Mouse (Mus musculus) midbrain, embryonic 16.5 days (tissue): ENCODE measurements at regions not wholly inside any gene's neighbourhood (a gene's known extent, or its start where the extent isn't known, plus 50 kb on each side); places are given as distances from the start of the nearest gene placed in this dataset.
A peak's percentile ranks its signal among the peaks of the same experiment; 100 is the strongest.

Experiments
- ATAC-seq: fragments of 200-750 bp; cut with Nextera tagmentation; 2 replicates; pipeline ENCODE4 v1.8.0; 2017; ENCODE audit warnings: moderate TSS enrichment
- H3K27ac ChIP-seq: fragments of 300-500 bp; sonication (generic); 2 replicates; pipeline ENCODE4 v1.5.1; 2014; ENCODE audit warnings: mild to moderate bottlenecking, low read length, mixed read lengths
- H3K27me3 ChIP-seq: fragments of 300-500 bp; sonication (generic); 2 replicates; pipeline ENCODE4 v1.6.1; 2014; ENCODE audit warnings: low read depth, low read length, mixed read lengths; ENCODE audit not compliant: control insufficient read depth, insufficient read depth
- H3K36me3 ChIP-seq: fragments of 300-500 bp; sonication (generic); 2 replicates; pipeline ENCODE4 v1.6.1; 2014; ENCODE audit warnings: mild to moderate bottlenecking, low read length, moderate library complexity, mixed read lengths; ENCODE audit not compliant: control insufficient read depth, insufficient read depth
- H3K4me1 ChIP-seq: fragments of 300-500 bp; sonication (generic); 2 replicates; pipeline ENCODE4 v1.6.1; 2014; ENCODE audit warnings: mild to moderate bottlenecking, low read length, mixed read lengths; ENCODE audit not compliant: control insufficient read depth, insufficient read depth
- H3K4me2 ChIP-seq: fragments of 300-500 bp; sonication (generic); 2 replicates; pipeline ENCODE4 v1.6.1; 2014; ENCODE audit warnings: mild to moderate bottlenecking, low read length, mixed read lengths
- H3K4me3 ChIP-seq: fragments of 300-500 bp; sonication (generic); 2 replicates; pipeline ENCODE4 v1.5.1; 2014; ENCODE audit warnings: low read depth, mild to moderate bottlenecking, low read length, moderate library complexity, mixed read lengths
- H3K9ac ChIP-seq: fragments of 300-500 bp; sonication (generic); 2 replicates; pipeline ENCODE4 v1.6.1; 2014; ENCODE audit warnings: low read depth, low read length, mixed read lengths
- H3K9me3 ChIP-seq: fragments of 300-500 bp; sonication (generic); replicated peaks from 2 replicates; pipeline ENCODE4 v1.6.1; 2014; ENCODE audit warnings: mild to moderate bottlenecking, low read length, mixed read lengths; ENCODE audit not compliant: control insufficient read depth, poor library complexity, severe bottlenecking
- WGBS: fragments of 180-500 bp; shearing (Covaris S2); extraction: QIAGEN DNeasy Blood & Tissue Kit; methylation state at CpG from one replicate; pipeline ENCODE4 v1.1.7; 2014; 5-methylcytosine and 5-hydroxymethylcytosine counted together

DNA sequence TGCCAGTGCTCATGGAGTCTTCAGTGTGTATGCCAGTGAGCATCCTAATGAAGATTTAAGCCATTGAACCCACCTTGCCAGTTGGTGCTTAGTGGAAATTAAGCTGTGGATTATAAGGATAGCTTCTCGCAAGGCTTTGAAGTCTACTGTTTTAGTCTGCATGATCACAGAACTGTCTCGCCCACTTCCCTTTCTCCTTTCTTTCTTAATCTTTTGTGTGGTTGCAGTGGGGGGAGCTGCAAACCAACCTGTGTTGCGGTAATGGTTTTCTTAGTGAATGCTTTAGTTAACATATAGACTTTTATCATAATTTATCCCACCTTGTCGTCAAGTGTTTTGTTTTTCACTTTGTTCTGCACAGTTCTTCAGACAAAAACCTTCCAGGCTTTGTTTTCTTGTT is 447.9 kb upstream of the Atp11b start:
- no peak for ATAC-seq
- Histone ChIP-seq H3K4me3 (no peak overlapping the region), H3K9ac (no peak overlapping the region), H3K4me2 (no peak overlapping the region), H3K9me3 (no peaks in the 10 kb centered on the region; the same call in 1 of the 2 replicates), H3K36me3 (no peaks in the 10 kb centered on the region), H3K27ac (no peak overlapping the region), H3K27me3 (no peaks in the 10 kb centered on the region), H3K4me1 (no peaks in the 10 kb centered on the region)
- WGBS, result 79% methylated on average over 4 of the region's 4 CpGs

DNA sequence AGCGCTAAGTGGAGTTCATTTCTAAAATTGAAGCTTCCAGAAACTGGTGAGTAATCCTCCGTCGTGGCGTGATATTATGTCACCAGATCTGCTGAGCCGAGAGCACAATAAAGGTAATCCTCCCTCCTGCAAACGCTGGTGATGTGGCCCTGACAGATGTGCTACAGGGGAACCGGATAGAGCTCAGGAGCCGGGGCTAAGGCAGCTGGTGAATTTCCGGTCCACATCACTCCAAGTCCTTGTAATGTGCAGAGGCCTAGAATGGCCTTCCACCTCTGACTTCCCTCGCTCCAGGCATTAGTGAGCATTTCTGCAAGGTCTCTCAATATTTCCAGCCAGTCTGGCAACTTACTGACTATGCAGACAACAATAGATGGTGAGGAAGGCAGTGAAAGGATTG is 439.7 kb upstream of the Atp11b start:
- H3K4me3 ChIP-seq, result no peak overlapping the region
- H3K4me1 ChIP-seq, result no peaks in the 10 kb centered on the region
- no peak overlapping the region for H3K4me2 ChIP-seq
- H3K36me3 ChIP-seq, result no peaks in the 10 kb centered on the region
- H3K9ac ChIP-seq, result no peak overlapping the region
- ATAC-seq, result no peak
- WGBS, result 62% methylated on average over 10 of the region's 10 CpGs
- no peak overlapping the region for H3K27ac ChIP-seq
- no peaks in the 10 kb centered on the region for H3K9me3 ChIP-seq
- H3K27me3 ChIP-seq, result no peaks in the 10 kb centered on the region

DNA sequence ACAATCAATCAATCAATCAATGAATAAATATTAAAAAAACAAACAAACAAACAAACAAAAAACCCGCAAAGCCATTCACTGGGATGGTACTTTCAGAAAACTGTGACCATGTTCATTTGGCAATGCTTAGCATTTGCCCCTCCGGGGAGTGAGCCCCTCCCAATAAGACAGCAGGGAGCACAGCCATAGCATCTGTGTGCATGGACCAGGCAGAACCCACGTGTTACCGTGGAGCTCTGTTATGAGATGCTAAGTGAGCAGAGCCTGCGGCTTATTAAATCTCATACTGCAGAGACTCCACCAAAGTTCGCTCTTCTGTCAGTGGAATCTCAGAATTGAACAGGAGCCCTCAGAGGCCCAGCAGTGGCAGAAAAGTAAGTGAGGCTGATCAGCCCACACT is 438.7 kb upstream of the Atp11b start:
- 74% methylated on average over 6 of the region's 6 CpGs for WGBS
- no peak overlapping the region for H3K27ac ChIP-seq
- H3K9ac ChIP-seq, result no peak overlapping the region
- no peaks in the 10 kb centered on the region for H3K4me1 ChIP-seq
- no peaks in the 10 kb centered on the region for H3K36me3 ChIP-seq
- no peaks in the 10 kb centered on the region for H3K9me3 ChIP-seq
- H3K27me3 ChIP-seq, result no peaks in the 10 kb centered on the region
- H3K4me2 ChIP-seq, result no peak overlapping the region
- no peak for ATAC-seq
- H3K4me3 ChIP-seq, result no peak overlapping the region

DNA sequence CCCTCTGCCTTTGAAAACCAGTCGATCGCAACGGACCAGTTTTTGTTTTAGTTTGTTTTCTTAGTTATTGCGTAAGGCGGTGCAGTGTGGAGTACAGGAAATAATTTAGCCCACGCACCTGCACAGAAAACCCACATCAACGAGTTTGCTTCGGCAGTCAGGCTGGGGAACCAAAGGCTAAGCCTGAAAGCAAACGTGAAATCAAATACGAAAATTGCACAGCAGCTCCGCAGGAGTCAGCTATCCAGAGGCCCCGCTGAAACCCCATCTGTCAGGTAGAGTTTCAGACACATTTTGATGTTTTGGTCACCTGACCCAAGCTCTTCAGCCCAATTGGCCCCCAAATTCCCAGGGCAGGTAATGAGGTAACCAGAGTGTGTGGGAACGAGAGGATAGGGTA is 435.6 kb upstream of the Atp11b start:
- ATAC-seq, result no peak
- Histone ChIP-seq H3K9ac (no peak overlapping the region), H3K36me3 (no peaks in the 10 kb centered on the region), H3K27ac (no peak overlapping the region), H3K4me1 (no peaks in the 10 kb centered on the region; the same call in 1 of the 2 replicates), H3K9me3 (no peaks in the 10 kb centered on the region), H3K27me3 (no peaks in the 10 kb centered on the region), H3K4me2 (no peak overlapping the region), H3K4me3 (no peak overlapping the region)
- WGBS, result 65% methylated on average over 13 of the region's 13 CpGs

DNA sequence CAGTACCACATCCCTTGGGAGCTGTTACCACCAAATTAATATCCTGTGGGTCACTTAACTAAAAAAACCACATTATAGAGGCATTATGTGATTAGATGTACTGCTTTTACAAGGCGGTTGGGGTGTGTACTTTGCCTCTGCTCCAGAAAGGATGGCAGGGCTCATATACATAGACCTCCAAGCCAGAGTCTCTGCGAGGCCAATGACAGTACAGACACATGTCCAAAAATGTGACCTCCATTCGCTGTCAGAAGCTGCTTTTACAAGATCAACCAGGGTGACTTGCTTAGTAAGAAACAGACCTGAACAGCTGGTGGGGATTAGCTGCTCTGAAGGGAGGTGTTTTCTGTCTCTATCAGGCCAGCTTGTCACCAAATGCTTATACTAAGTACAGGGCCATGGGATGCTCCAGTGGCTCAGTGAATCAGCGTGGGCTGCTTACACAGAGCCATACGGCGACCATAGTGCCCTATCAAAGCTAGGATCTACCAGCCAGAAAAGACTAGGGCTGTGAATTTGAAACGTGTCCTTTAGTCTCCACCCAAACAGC is 433.0 kb upstream of the Atp11b start:
- ATAC-seq, result no peak
- Histone ChIP-seq H3K9ac (no peak overlapping the region), H3K9me3 (no peaks in the 10 kb centered on the region), H3K36me3 (no peaks in the 10 kb centered on the region), H3K4me2 (no peak overlapping the region), H3K4me1 (peaks cover 9% of the 10 kb centered on the region), H3K4me3 (no peak overlapping the region), H3K27ac (no peak overlapping the region), H3K27me3 (no peaks in the 10 kb centered on the region)
- 47% methylated on average over 7 of the region's 7 CpGs for WGBS

DNA sequence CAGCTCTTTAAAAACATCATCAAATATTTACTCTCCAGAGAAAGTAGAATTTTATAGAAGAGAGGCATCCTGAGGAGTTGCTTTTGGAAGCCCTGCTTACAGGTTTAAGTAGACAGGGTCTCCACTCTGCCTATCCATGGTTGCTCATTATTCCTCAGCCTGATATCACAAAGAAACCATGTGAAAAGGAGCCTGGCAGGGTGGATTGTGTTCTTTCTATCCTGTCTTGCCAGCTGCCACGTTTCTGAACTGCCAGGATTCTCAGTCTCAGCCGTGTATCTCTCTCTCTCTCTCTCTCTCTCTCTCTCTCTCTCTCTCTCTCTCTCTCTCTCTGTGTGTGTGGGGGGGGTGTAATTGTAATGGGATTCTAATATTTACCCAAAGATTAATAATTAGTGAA is 431.9 kb upstream of the Atp11b start:
- Histone ChIP-seq H3K27ac (no peak overlapping the region), H3K9me3 (no peaks in the 10 kb centered on the region), H3K36me3 (no peaks in the 10 kb centered on the region), H3K4me3 (no peak overlapping the region), H3K4me1 (peaks cover 9% of the 10 kb centered on the region), H3K9ac (no peak overlapping the region), H3K27me3 (no peaks in the 10 kb centered on the region), H3K4me2 (no peak overlapping the region)
- ATAC-seq, result no peak
- 9% methylated on average over 2 of the region's 2 CpGs for WGBS

DNA sequence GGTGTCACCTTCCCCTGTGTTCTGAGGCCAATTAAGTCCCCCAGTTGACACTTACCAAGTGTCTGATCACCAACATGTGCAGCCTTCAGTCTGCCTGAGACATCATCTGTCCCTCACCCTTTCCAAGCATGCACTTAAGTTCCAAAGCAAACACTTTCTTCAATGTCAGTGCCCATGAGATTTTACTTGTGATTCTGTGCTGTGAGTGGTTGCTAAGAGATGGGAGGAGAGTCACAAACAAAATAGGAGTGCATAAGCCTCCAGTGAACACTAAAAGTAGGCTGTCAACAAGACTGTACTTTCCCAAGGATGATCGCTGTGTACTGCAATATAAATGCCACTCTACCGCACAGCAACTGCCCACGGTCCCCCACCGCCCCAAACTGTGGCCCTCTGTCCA is 431.0 kb upstream of the Atp11b start:
- no peaks in the 10 kb centered on the region for H3K36me3 ChIP-seq
- H3K9me3 ChIP-seq, result no peaks in the 10 kb centered on the region
- H3K9ac ChIP-seq, result no peak overlapping the region
- ATAC-seq, result 0 out of 2 replicates have a peak, but pooled peaks have one; percentile 36
- no peak overlapping the region for H3K4me2 ChIP-seq
- peaks cover 9% of the 10 kb centered on the region for H3K4me1 ChIP-seq
- H3K27ac ChIP-seq, result peak overlapping the region; percentile 0; the same call in 1 of the 2 replicates
- 82% methylated on average over 4 of the region's 4 CpGs for WGBS
- H3K4me3 ChIP-seq, result no peak overlapping the region
- no peaks in the 10 kb centered on the region for H3K27me3 ChIP-seq

DNA sequence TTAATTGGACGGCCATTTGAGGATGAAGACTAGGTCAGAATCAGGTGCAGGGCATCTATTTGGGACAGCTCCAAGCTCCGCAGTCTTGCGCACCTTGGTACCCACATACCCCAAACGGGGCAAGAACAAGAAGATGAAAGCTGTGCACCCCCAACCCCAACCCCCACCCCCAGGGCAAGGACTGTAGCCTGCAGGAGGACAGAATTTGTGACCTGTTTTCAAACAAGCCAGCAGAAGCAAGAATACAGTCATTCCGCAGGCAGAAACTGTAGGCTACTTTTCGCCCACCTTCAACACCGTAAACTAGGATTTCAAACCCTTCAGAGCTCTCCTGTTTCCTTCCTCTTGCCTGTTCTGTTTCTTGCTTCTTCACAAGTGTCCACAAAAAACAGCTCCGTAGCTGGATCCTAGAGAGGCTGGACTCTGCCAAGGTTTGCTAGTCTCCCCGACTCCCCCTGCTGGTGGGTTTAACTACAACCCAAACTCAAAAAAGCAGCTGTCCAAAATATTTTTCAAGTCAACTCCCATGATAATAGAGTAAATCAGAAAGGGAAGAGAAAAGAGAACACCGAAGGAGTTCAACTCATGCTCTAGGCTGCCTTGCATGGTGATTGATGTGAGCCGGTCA is 430.3 kb upstream of the Atp11b start:
- Histone ChIP-seq H3K9me3 (no peaks in the 10 kb centered on the region), H3K4me1 (peaks cover 9% of the 10 kb centered on the region), H3K36me3 (no peaks in the 10 kb centered on the region), H3K9ac (no peak overlapping the region), H3K27me3 (no peaks in the 10 kb centered on the region), H3K4me3 (no peak overlapping the region), H3K4me2 (peak overlapping the region; percentile 12), H3K27ac (peak overlapping the region; percentile 55)
- ATAC-seq, result 0 out of 2 replicates have a peak, but pooled peaks have one; percentile 6
- 64% methylated on average over 11 of the region's 11 CpGs for WGBS

DNA sequence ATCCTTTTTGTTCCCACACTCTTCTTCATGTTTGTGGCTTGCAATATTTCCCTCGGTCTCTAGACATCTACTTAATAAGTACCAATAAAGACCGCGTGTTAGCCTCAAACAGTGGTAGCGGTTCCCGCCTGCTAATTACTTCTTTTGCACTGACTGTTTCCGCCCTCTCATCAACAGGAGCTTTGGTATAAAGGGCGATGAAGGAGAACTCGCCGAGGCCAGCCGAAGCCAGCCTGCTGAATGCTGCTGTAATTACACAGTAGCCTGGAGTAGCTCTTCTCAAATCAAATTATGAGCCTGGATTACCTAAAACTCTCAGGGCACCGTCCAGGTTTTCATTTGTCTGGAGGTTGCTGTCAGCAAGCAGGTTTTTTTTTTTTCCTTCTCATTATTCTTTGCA is 429.7 kb upstream of the Atp11b start:
- Histone ChIP-seq H3K9me3 (no peaks in the 10 kb centered on the region), H3K36me3 (no peaks in the 10 kb centered on the region), H3K27me3 (no peaks in the 10 kb centered on the region), H3K4me3 (no peak overlapping the region), H3K4me1 (peaks cover 9% of the 10 kb centered on the region), H3K9ac (no peak overlapping the region), H3K4me2 (peak overlapping the region; percentile 12), H3K27ac (peak overlapping the region; percentile 55)
- ATAC-seq, result peak; percentile 47
- 17% methylated on average over 11 of the region's 11 CpGs for WGBS
